Mouse (Mus musculus) kidney, adult 2 months (tissue): ENCODE results near the gene Mgarp.

ENCODE experiments used
- CTCF ChIP-seq: fragments of 200-500 bp; conservative IDR thresholded peaks from 2 replicates; pipeline ENCODE4 v1.5.1; 2011; ENCODE audit warnings: low read depth, mild to moderate bottlenecking, control low read depth, low read length, moderate library complexity, mixed read lengths; ENCODE audit not compliant: insufficient read depth, insufficient read length
- POLR2A ChIP-seq: fragments of 200-500 bp; IDR thresholded peaks from one replicate; pipeline ENCODE4 v1.6.1; 2011; ENCODE audit warnings: low read depth, low read length, control low read depth

GRCm38 (mm10) chr3:51343260-51343659 is 53.3 kb downstream of the Mgarp start:
- TF ChIP-seq CTCF (no peak), POLR2A (no peak)
